Mouse (Mus musculus): ENCODE measurements around the gene Arid4b. TPM values are rescaled to one million over a fixed set of nuclear protein-coding genes. Genes with fewer than 3 reads are reported as not detected.

Gene Arid4b
- polyA plus RNA-seq, 1 experiment = 3.2 TPM

- Histone ChIP-seq H3K79me3 (ENCODE audit: low read depth) (peaks cover 75% of the 10 kb centered on the region), H3ac (ENCODE audit: control insufficient read depth, insufficient read length, low read depth) (no peak overlapping the region), H3K79me2 (ENCODE audit: control insufficient read depth, insufficient read depth) (peaks cover 93% of the 10 kb centered on the region), H3K36me3 (ENCODE audit: control insufficient read depth, insufficient read depth) (peaks cover 21% of the 10 kb centered on the region), H3K27me3 (ENCODE audit: control insufficient read depth, insufficient read depth, insufficient read length) (no peaks in the 10 kb centered on the region), H3K4me3 (ENCODE audit: insufficient read depth, poor library complexity, severe bottlenecking) (no peak overlapping the region)
- no peak for TF ChIP-seq CTCF (IDR thresholded peaks at IDR 0.05; ENCODE audit: control insufficient read depth, insufficient read depth, insufficient read length)
- TF ChIP-seq MYOD1 (IDR thresholded peaks at IDR 0.05; ENCODE audit: control insufficient read depth, insufficient read length, low read depth) = no peak
- TF ChIP-seq MAX (IDR thresholded peaks at IDR 0.05) = no peak
- no peak for TF ChIP-seq USF1 (IDR thresholded peaks at IDR 0.05; ENCODE audit: low read depth)
- no peak for TF ChIP-seq MYOG (IDR thresholded peaks at IDR 0.05; ENCODE audit: control insufficient read depth, extremely low read depth, insufficient read length)
- TF ChIP-seq CEBPB (IDR thresholded peaks at IDR 0.05; ENCODE audit: low read depth) = no peak
Measured at GRCm38 (mm10) chr13:14068035-14068434, 5.0 kb downstream of the Arid4b start.

GRCm38 (mm10) chr13:14069291-14069690 is 6.3 kb downstream of the Arid4b start:
- Histone ChIP-seq H3K79me2 (ENCODE audit: control insufficient read depth, insufficient read depth) (peaks cover 100% of the 10 kb centered on the region), H3K36me3 (ENCODE audit: control insufficient read depth, insufficient read depth) (peaks cover 21% of the 10 kb centered on the region)
- TF ChIP-seq CTCF (IDR thresholded peaks at IDR 0.05; ENCODE audit: control insufficient read depth, insufficient read depth, insufficient read length) (no peak), USF1 (IDR thresholded peaks at IDR 0.05; ENCODE audit: low read depth) (no peak), MAX (IDR thresholded peaks at IDR 0.05) (no peak)

GRCm38 (mm10) chr13:14074371-14074770 is 11.3 kb downstream of the Arid4b start:
- no peak overlapping the region for H3ac ChIP-seq (ENCODE audit: control insufficient read depth, insufficient read length, low read depth)
- H3K4me3 ChIP-seq (ENCODE audit: insufficient read depth, poor library complexity, severe bottlenecking) = no peak overlapping the region
- no peaks in the 10 kb centered on the region for H3K27me3 ChIP-seq (ENCODE audit: control insufficient read depth, insufficient read depth, insufficient read length)
- peaks cover 100% of the 10 kb centered on the region for H3K79me2 ChIP-seq (ENCODE audit: control insufficient read depth, insufficient read depth)
- TF ChIP-seq MYOD1 (IDR thresholded peaks at IDR 0.05; ENCODE audit: control insufficient read depth, insufficient read length, low read depth) (no peak), CTCF (IDR thresholded peaks at IDR 0.05; ENCODE audit: control insufficient read depth, insufficient read depth, insufficient read length) (no peak), USF1 (IDR thresholded peaks at IDR 0.05; ENCODE audit: low read depth) (no peak), CEBPB (IDR thresholded peaks at IDR 0.05; ENCODE audit: low read depth) (no peak), MYOG (IDR thresholded peaks at IDR 0.05; ENCODE audit: control insufficient read depth, extremely low read depth, insufficient read length) (no peak), FOSL1 (IDR thresholded peaks at IDR 0.05; ENCODE audit: insufficient read depth, low read length, poor library complexity, severe bottlenecking) (no peak), MAX (IDR thresholded peaks at IDR 0.05) (no peak)
- H3K79me3 ChIP-seq (ENCODE audit: low read depth) = peaks cover 87% of the 10 kb centered on the region
- H3K36me3 ChIP-seq (ENCODE audit: control insufficient read depth, insufficient read depth) = peaks cover 5% of the 10 kb centered on the region

More at GRCm38 (mm10) chr13:14069291-14069690, 6.3 kb downstream of the Arid4b start:
- H3K4me3 ChIP-seq (ENCODE audit: insufficient read depth, poor library complexity, severe bottlenecking) = no peak overlapping the region
- H3K79me3 ChIP-seq (ENCODE audit: low read depth) = peaks cover 82% of the 10 kb centered on the region
- H3ac ChIP-seq (ENCODE audit: control insufficient read depth, insufficient read length, low read depth) = no peak overlapping the region
- H3K27me3 ChIP-seq (ENCODE audit: control insufficient read depth, insufficient read depth, insufficient read length) = no peaks in the 10 kb centered on the region

GRCm38 (mm10) chr13:14075326-14075725 is 12.3 kb downstream of the Arid4b start:
- H3K4me3 ChIP-seq (ENCODE audit: insufficient read depth, poor library complexity, severe bottlenecking) = no peak overlapping the region
- no peaks in the 10 kb centered on the region for H3K27me3 ChIP-seq (ENCODE audit: control insufficient read depth, insufficient read depth, insufficient read length)
- peaks cover 100% of the 10 kb centered on the region for H3K79me2 ChIP-seq (ENCODE audit: control insufficient read depth, insufficient read depth)
- TF ChIP-seq CTCF (IDR thresholded peaks at IDR 0.05; ENCODE audit: control insufficient read depth, insufficient read depth, insufficient read length) = no peak
- TF ChIP-seq MYOG (IDR thresholded peaks at IDR 0.05; ENCODE audit: control insufficient read depth, extremely low read depth, insufficient read length) = no peak
- no peak for TF ChIP-seq FOSL1 (IDR thresholded peaks at IDR 0.05; ENCODE audit: insufficient read depth, low read length, poor library complexity, severe bottlenecking)
- no peak for TF ChIP-seq CEBPB (IDR thresholded peaks at IDR 0.05; ENCODE audit: low read depth)
- no peak for TF ChIP-seq MYOD1 (IDR thresholded peaks at IDR 0.05; ENCODE audit: control insufficient read depth, insufficient read length, low read depth)
- H3K79me3 ChIP-seq (ENCODE audit: low read depth) = peaks cover 88% of the 10 kb centered on the region
- H3K36me3 ChIP-seq (ENCODE audit: control insufficient read depth, insufficient read depth) = peaks cover 5% of the 10 kb centered on the region
- H3ac ChIP-seq (ENCODE audit: control insufficient read depth, insufficient read length, low read depth) = no peak overlapping the region

GRCm38 (mm10) chr13:14088669-14089068 is 25.6 kb downstream of the Arid4b start:
- Histone ChIP-seq H3K36me3 (ENCODE audit: control insufficient read depth, insufficient read depth) (no peaks in the 10 kb centered on the region), H3K27me3 (ENCODE audit: control insufficient read depth, insufficient read depth, insufficient read length) (no peaks in the 10 kb centered on the region), H3K79me3 (ENCODE audit: low read depth) (peaks cover 58% of the 10 kb centered on the region), H3K79me2 (ENCODE audit: control insufficient read depth, insufficient read depth) (peaks cover 86% of the 10 kb centered on the region), H3K4me3 (ENCODE audit: insufficient read depth, poor library complexity, severe bottlenecking) (no peak overlapping the region), H3ac (ENCODE audit: control insufficient read depth, insufficient read length, low read depth) (no peak overlapping the region)
- TF ChIP-seq CTCF (IDR thresholded peaks at IDR 0.05; ENCODE audit: control insufficient read depth, insufficient read depth, insufficient read length) = no peak
- no peak for TF ChIP-seq MYOG (IDR thresholded peaks at IDR 0.05; ENCODE audit: control insufficient read depth, extremely low read depth, insufficient read length)
- no peak for TF ChIP-seq USF1 (IDR thresholded peaks at IDR 0.05; ENCODE audit: low read depth)
- no peak for TF ChIP-seq CEBPB (IDR thresholded peaks at IDR 0.05; ENCODE audit: low read depth)

GRCm38 (mm10) chr13:14103026-14103425 is 40.0 kb downstream of the Arid4b start:
- Histone ChIP-seq H3K79me3 (ENCODE audit: low read depth) (peaks cover 36% of the 10 kb centered on the region), H3K36me3 (ENCODE audit: control insufficient read depth, insufficient read depth) (no peaks in the 10 kb centered on the region), H3K27me3 (ENCODE audit: control insufficient read depth, insufficient read depth, insufficient read length) (no peaks in the 10 kb centered on the region), H3ac (ENCODE audit: control insufficient read depth, insufficient read length, low read depth) (no peak overlapping the region), H3K79me2 (ENCODE audit: control insufficient read depth, insufficient read depth) (peaks cover 71% of the 10 kb centered on the region), H3K4me3 (ENCODE audit: insufficient read depth, poor library complexity, severe bottlenecking) (no peak overlapping the region)
- TF ChIP-seq MYOG (IDR thresholded peaks at IDR 0.05; ENCODE audit: control insufficient read depth, extremely low read depth, insufficient read length) (no peak), USF1 (IDR thresholded peaks at IDR 0.05; ENCODE audit: low read depth) (no peak), CTCF (IDR thresholded peaks at IDR 0.05; ENCODE audit: control insufficient read depth, insufficient read depth, insufficient read length) (no peak), FOSL1 (IDR thresholded peaks at IDR 0.05; ENCODE audit: insufficient read depth, low read length, poor library complexity, severe bottlenecking) (no peak), MYOD1 (IDR thresholded peaks at IDR 0.05; ENCODE audit: control insufficient read depth, insufficient read length, low read depth) (no peak), CEBPB (IDR thresholded peaks at IDR 0.05; ENCODE audit: low read depth) (no peak), MAX (IDR thresholded peaks at IDR 0.05) (no peak)
